Mouse (Mus musculus) ES-Bruce4 (cell line): ENCODE measurements around the gene Pla2g5.

ENCODE experiments used
- CTCF ChIP-seq: IDR thresholded peaks from one replicate; pipeline ENCODE4 v1.8.1; 2011; ENCODE audit warnings: low read depth, low read length
- EP300 ChIP-seq: IDR thresholded peaks from 2 replicates; pipeline ENCODE4 v1.6.1; 2011; ENCODE audit warnings: low read depth, low read length; ENCODE audit not compliant: insufficient read depth

GRCm38 (mm10) chr4:138755439-138755838 lies 107.8 kb downstream of the Pla2g5 start:
- TF ChIP-seq CTCF = no peak
- TF ChIP-seq EP300 = no peak
